Mouse (Mus musculus): ENCODE measurements around the gene Nxn.

DNA sequence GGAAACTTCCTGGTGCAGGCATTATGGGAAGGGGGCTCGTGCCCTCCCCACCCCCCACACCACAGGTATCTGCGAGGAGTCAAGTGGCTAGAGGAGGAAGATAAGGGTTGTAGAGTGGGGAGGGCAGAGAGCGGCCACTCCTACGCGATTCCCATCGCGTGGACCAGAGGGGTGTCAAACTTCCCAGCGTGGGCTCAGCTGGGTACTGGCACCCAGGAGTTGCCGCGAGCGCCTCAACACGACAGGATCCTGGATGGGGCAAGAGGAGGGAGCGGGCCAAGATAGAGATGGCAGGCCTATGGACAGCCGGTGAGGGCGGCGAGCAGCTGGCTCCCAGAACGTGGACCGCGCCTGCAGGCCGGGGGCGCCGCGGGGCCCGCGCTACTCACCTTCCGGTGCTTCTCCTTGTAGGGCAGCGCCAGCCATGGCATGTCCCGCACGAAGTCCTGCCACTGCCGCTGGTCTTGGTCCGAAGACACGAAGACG lies 585 bp downstream of the Nxn start:
- no peak for TF ChIP-seq CTCF (conservative IDR thresholded peaks at IDR 0.05; ENCODE audit: insufficient read depth, insufficient read length, low read depth, low read length)
- no peak for TF ChIP-seq POLR2A (IDR thresholded peaks at IDR 0.05; ENCODE audit: low read depth, low read length)

All from kidney, adult 2 months (tissue).